Mouse (Mus musculus) bone marrow, adult 2 months (tissue): ENCODE results near the gene Foxred1.

ENCODE experiments used
- CTCF ChIP-seq: fragments of 200-500 bp; IDR thresholded peaks from 2 replicates; pipeline ENCODE4 v1.5.1; 2011; ENCODE audit warnings: low read length, control low read depth; ENCODE audit not compliant: control insufficient read depth, insufficient read depth
- POLR2A ChIP-seq: fragments of 200-500 bp; IDR thresholded peaks from 2 replicates; pipeline ENCODE4 v1.6.1; 2011; ENCODE audit warnings: low read depth, mild to moderate bottlenecking, control low read depth, low read length, borderline replicate concordance; ENCODE audit not compliant: control insufficient read depth

GRCm38 (mm10) chr9:35187351-35187903 is 23.4 kb downstream of the Foxred1 start:
- TF ChIP-seq CTCF (no peak), POLR2A (no peak)
